Mouse (Mus musculus) liver, adult 2 months (tissue): ENCODE results near the gene Pde5a. TPM values are rescaled to one million over a fixed set of nuclear protein-coding genes. Genes with fewer than 3 reads are reported as not detected.

Experiments used
- DNase-seq: peaks from one replicate; pipeline ENCODE4 v3.0.0-alpha.2; 2011; ENCODE audit warnings: low read depth, low spot score; ENCODE audit errors: extremely low read depth
- H3K27ac ChIP-seq: fragments of 200-500 bp; replicated peaks from 2 replicates; pipeline ENCODE4 v1.5.1; 2012; ENCODE audit warnings: low read depth, mild to moderate bottlenecking, control low read depth, inconsistent platforms, low read length; ENCODE audit not compliant: insufficient read depth
- H3K27me3 ChIP-seq: fragments of 200-500 bp; 2 replicates; pipeline ENCODE4 v1.6.1; 2012; ENCODE audit warnings: mild to moderate bottlenecking, moderate library complexity, low read length, inconsistent platforms; ENCODE audit not compliant: control insufficient read depth, insufficient read depth
- H3K36me3 ChIP-seq: fragments of 200-500 bp; 2 replicates; pipeline ENCODE4 v1.6.1; 2012; ENCODE audit warnings: low read length, inconsistent platforms; ENCODE audit not compliant: control insufficient read depth, insufficient read depth
- H3K4me1 ChIP-seq: fragments of 200-500 bp; 2 replicates; pipeline ENCODE4 v1.6.1; 2011; ENCODE audit warnings: low read length; ENCODE audit not compliant: control insufficient read depth, insufficient read depth
- H3K4me3 ChIP-seq: fragments of 200-500 bp; 2 replicates; pipeline ENCODE4 v1.5.1; 2011; ENCODE audit warnings: low read depth, mild to moderate bottlenecking, control low read depth, low read length, moderate library complexity; ENCODE audit not compliant: insufficient read depth
- H3K79me2 ChIP-seq: fragments of 200-500 bp; 2 replicates; pipeline ENCODE4 v1.6.1; 2012; ENCODE audit warnings: inconsistent platforms, mild to moderate bottlenecking, low read length, moderate library complexity; ENCODE audit not compliant: control insufficient read depth, insufficient read depth
- H3K9ac ChIP-seq: fragments of 200-500 bp; 2 replicates; pipeline ENCODE4 v1.6.1; 2012; ENCODE audit warnings: low read depth, mild to moderate bottlenecking, control low read depth, inconsistent platforms, low read length
- CTCF ChIP-seq: fragments of 200-500 bp; IDR thresholded peaks from 2 replicates; pipeline ENCODE4 v1.5.1; 2011; ENCODE audit warnings: low read depth, low read length, control low read depth
- POLR2A ChIP-seq: fragments of 200-500 bp; IDR thresholded peaks from 2 replicates; pipeline ENCODE4 v1.6.1; 2011; ENCODE audit warnings: low read length, control low read depth; ENCODE audit not compliant: insufficient read depth; ENCODE audit errors: extremely low read depth
- WGBS: fragments of 180-500 bp; shearing (Covaris S2); methylation state at CpG from one replicate; pipeline ENCODE4 v1.1.7; 2018; 5-methylcytosine and 5-hydroxymethylcytosine counted together
- polyA plus RNA-seq: library from polyadenylated mRNA; depleted of rRNA; stranded (reverse); fragments of >200 nt; gene quantifications from 2 replicates; pipeline ENCODE4 v1.2.3, GENCODE M21; 2012
- total RNA-seq: library from RNA; depleted of rRNA; stranded (reverse); fragments of >200 nt; gene quantifications from 2 replicates; pipeline ENCODE4 v1.2.3, GENCODE M21; 2014

Pde5a gene
- total and polyA plus RNA-seq, 2 experiments: 0.15 to 0.83 TPM

DNA sequence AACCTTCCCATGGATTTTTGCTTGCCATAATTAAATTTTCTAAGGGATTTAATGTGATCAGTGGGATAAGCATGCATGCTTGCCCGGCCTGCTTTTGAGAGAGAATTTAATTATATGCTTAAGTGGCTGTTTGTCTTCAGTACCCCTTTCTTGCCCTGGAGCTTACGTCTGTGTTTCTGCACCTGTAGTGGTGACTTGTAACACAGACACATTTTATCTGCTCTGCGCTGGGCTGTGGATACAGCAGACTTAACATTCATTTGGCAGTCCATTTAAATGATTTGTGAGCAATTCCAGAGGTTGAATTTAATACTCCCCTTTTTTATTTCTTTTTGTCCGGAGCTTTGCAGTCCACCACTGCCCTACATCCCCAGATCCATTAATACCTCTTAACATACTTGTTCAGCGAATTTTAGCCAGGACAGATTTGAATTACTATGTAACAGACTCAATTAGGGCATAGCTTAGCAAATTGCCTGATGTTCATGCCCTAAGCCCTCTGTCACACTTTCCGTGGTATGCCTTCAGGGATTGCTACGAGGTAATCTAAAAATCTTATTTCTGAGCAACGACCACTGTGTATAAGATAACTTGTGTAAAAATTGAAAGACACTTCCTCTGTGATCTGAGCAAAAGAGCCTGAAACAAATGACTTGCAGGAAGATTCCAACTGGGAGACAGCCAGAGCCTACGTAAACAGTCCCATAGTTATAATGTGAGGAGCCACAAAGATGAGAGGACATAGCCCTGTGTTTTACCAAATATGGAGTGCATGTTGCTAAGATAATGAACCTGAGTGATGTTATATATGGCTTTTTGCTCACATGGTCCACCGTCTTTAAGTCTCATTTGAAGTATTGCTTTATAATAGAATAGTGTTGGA lies 72.0 kb downstream of the Pde5a start:
- no peak overlapping the region for H3K4me3 ChIP-seq
- WGBS: 84% methylated on average over 10 of the region's 10 CpGs
- H3K79me2 ChIP-seq: no peaks in the 10 kb centered on the region
- no peak for DNase-seq
- H3K36me3 ChIP-seq: no peaks in the 10 kb centered on the region
- H3K4me1 ChIP-seq: no peaks in the 10 kb centered on the region
- H3K27me3 ChIP-seq: no peaks in the 10 kb centered on the region
- H3K27ac ChIP-seq: no peak overlapping the region
- no peak overlapping the region for H3K9ac ChIP-seq
- TF ChIP-seq CTCF (no peak), POLR2A (no peak)

DNA sequence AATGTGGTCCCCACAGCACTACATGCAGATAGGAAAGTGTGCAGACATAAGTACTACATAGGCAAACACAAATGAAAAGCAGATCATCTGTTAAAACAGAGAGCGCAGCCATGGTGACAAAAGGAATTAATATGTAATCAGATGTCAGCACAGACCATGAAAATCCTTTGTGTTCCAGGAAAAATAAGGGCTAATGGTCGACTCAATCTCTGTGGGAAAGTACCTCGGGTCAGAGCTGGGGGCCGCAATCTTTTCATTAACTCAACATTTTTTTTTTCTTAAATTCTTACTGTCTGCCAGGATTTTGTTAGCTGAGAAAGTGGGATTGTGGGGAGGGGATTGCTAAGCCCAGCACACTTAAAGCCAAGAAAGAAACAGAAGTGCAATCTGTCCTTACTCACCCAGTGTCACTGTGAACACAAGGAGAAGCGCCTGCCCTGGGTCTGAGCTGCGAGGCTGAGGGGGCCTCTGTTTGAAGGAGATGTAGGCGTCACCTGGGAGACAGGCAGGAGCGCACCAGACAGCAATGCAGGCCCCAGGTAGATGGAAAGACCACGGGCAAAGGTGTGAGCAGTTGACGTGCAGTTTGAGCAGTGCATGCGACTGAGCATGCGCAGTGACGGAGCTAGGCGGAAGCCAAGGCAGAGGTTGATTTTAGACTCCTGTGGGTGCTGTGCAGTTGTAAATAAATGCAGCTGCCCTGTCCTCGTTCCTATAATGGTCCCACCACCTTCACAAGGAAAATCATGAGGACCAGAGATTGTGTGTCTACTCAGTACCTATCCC lies 72.9 kb downstream of the Pde5a start:
- 91% methylated on average over 15 of the region's 15 CpGs for WGBS
- H3K4me3 ChIP-seq: no peak overlapping the region
- H3K27me3 ChIP-seq: no peaks in the 10 kb centered on the region
- no peaks in the 10 kb centered on the region for H3K36me3 ChIP-seq
- H3K4me1 ChIP-seq: no peaks in the 10 kb centered on the region
- H3K27ac ChIP-seq: no peak overlapping the region
- TF ChIP-seq CTCF: no peak
- H3K79me2 ChIP-seq: no peaks in the 10 kb centered on the region
- no peak overlapping the region for H3K9ac ChIP-seq
- no peak for DNase-seq

DNA sequence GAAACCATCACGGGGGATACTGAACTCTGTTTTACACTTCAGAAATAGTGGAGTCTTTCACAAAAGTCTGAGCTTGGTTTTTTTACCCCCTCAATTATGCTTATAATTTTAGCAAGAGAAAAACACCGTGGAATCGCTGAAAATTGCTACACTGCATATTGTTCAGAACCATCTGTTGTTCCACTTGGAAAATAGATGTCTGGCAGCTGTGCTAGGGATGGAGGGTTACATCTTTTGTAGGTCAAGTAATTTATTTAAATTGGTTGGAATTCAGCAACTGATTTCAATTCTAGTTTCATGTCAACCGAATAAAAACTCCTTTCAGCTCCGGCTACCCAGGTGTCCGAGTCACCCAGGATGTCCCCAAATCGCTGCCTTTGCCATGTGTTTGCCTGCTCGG lies 78.6 kb downstream of the Pde5a start:
- Histone ChIP-seq H3K79me2 (no peaks in the 10 kb centered on the region), H3K36me3 (no peaks in the 10 kb centered on the region), H3K4me1 (no peaks in the 10 kb centered on the region), H3K27me3 (no peaks in the 10 kb centered on the region), H3K9ac (no peak overlapping the region), H3K27ac (no peak overlapping the region), H3K4me3 (no peak overlapping the region)
- WGBS: 94% methylated on average over 8 of the region's 8 CpGs
- TF ChIP-seq POLR2A (no peak), CTCF (no peak)
- DNase-seq: no peak

DNA sequence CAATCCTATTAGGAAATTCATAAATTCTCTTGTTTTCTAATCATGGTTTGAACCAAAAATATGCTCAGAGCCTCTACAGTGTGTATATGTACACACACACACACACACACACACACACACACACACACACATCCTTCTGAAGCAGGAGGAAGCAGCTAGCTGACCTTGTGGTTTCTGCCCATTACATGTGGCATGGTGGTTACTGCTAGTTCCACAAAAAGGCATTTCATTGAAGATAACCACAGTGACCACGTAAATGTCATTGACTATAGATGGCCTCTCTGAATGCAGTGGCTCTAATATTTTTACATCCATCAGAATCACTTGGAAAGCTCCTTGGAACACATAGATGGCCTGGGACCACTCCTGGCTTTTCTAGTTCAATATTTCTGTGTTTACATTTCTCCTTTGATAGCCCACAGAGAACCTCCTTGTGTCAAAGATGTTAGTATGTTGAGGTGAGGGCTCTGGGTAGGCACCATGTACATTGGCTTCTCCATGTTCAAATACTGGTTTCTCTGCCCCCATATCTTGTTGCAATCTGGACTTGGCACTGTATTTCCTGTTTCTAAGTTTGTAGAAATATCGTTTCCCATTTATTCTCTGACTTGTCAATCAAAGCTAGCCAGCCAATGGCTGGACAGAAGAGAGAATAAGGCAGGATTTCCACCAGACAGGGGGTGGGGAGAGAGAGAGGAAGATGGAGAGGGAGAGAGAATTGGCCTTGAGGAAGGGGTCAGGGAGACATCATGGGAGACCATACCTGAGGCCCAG lies 81.5 kb downstream of the Pde5a start:
- H3K4me1 ChIP-seq: no peaks in the 10 kb centered on the region
- no peak overlapping the region for H3K4me3 ChIP-seq
- WGBS: 79% methylated on average over 2 of the region's 2 CpGs
- no peak overlapping the region for H3K9ac ChIP-seq
- H3K27me3 ChIP-seq: no peaks in the 10 kb centered on the region
- H3K36me3 ChIP-seq: no peaks in the 10 kb centered on the region
- H3K79me2 ChIP-seq: no peaks in the 10 kb centered on the region
- TF ChIP-seq POLR2A: no peak
- no peak for TF ChIP-seq CTCF
- DNase-seq: no peak
- no peak overlapping the region for H3K27ac ChIP-seq

DNA sequence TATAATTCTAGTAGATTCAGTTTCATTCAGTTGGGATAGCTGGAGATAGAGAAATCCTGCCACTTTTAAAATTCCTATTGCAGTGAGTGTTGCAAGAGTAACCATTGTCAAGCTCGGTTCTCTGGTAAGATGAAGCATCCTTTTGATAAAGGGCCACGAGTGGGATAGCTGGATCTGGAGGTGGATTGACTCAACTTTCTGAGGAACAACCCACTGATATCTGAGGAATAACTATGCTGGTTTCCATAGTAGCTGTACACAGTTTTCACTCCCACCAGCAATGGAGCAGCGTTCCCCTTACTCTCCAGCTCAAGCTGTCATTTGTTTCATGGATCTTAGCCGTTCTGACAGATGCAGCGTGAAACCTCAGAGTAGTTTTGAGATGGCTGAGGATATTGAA lies 82.2 kb downstream of the Pde5a start:
- no peak overlapping the region for H3K4me3 ChIP-seq
- DNase-seq: no peak
- TF ChIP-seq CTCF: no peak
- no peak for TF ChIP-seq POLR2A
- no peaks in the 10 kb centered on the region for H3K36me3 ChIP-seq
- no peaks in the 10 kb centered on the region for H3K27me3 ChIP-seq
- H3K9ac ChIP-seq: no peak overlapping the region
- no peaks in the 10 kb centered on the region for H3K79me2 ChIP-seq
- no peaks in the 10 kb centered on the region for H3K4me1 ChIP-seq
- WGBS: 94% methylated on average over 5 of the region's 5 CpGs
- H3K27ac ChIP-seq: no peak overlapping the region
